Mouse (Mus musculus): ENCODE results near the gene Ap1s2. TPM values are rescaled to one million over a fixed set of nuclear protein-coding genes. Genes with fewer than 3 reads are reported as not detected.
A peak's percentile ranks its signal among the peaks of the same experiment; 100 is the strongest.

Ap1s2 gene
- 10 to 100 TPM; 35.5 to 38.8 TPM for total RNA-seq (2021)
- long read RNA-seq, experiment 1, partial matches to known transcripts = 2 of 46 reads
- long read RNA-seq, experiment 1, other reads (novel, unspliced or antisense) = 40 of 46 reads
- long read RNA-seq, experiment 2, transcript Ap1s2-201 (5 exons, 1,785 nt) = major isoform, 6 of 47 reads
- long read RNA-seq, experiment 2, partial matches to known transcripts = 1 of 47 reads
- long read RNA-seq, experiment 2, other reads (novel, unspliced or antisense) = 38 of 47 reads

DNA sequence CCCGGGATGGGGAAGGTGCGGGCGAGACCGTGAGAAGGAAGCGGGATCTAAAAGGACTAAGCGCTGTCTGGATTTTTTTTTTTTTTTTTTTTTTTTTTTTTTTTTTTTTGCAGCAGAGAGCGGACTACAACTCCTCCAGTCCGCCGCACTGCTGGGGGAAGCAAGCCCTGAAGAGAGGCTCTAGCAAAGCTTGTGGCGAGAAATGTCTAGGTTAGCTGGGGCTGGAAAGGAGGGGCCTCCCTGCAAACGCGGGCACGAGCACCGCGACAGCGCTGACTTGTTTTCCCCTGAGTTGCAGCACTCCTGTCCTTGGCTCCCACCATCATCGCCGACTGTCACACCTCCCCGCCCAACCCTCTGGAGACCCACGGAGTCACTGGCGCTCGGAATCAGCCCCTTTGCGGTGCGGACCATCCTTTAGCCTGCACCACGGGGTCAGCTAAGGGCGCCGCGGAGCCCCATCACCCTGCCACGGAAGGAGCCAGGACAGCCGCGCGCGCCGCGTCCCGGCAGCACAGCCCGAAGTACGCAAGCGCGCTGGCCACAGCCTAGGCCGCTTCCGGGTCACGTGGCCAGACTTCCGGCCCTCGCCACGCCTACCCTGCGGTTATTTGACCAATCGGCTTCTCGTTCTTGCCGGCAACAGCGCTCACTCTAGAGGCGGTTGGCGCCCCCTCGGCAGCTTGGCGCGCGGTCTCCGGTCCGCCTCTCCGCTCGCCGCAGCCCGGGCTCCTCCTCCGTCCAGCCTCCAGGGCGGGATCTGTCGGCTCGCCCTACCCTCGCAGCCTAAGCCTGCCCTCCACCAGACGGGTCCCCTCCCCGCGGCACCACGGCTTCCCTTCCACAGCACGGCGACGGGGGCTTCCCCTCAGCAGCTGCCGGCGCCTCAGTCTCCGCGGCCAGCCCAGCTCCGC, at the start of gene Ap1s2:
TSS of gene Ap1s2 (plus strand) at position 681 of the 914 bp plus-strand sequence.
- DNase-seq (ENCODE audit: low spot score in 2 of 2) = peak; percentile 82 to 92

DNA sequence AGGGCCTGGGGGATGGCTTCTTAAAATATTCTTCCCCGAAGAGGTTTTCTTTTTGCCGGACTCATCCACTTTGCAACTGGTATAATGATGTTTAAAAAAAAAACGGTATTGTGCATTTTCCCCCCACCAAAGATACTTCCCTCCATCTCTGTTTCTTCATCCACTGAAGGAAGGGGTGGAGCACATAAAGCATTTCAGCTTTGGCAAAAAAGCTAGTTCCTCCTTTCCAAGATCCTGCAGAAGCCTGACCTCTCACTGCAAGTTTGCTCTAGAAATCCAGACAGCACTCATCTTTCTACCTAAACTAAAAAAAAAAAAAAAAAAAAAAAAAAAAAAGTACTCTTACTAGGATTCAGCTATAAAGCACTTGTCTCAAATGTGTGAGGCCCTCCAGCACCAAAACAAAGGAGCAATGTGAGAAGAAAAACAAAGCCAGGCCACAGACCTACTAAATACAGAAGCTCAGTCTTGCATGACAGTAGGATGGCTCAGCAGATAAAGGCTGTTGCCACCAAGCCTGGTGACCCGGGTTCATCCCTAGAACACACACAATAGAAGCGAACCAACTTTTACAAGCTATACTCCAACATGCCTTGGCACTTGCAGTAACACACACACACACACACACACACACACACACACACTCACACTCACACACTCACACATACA, 41.0 kb upstream of the Ap1s2 start:
- no peak for DNase-seq (ENCODE audit: low spot score in 2 of 2)

DNA sequence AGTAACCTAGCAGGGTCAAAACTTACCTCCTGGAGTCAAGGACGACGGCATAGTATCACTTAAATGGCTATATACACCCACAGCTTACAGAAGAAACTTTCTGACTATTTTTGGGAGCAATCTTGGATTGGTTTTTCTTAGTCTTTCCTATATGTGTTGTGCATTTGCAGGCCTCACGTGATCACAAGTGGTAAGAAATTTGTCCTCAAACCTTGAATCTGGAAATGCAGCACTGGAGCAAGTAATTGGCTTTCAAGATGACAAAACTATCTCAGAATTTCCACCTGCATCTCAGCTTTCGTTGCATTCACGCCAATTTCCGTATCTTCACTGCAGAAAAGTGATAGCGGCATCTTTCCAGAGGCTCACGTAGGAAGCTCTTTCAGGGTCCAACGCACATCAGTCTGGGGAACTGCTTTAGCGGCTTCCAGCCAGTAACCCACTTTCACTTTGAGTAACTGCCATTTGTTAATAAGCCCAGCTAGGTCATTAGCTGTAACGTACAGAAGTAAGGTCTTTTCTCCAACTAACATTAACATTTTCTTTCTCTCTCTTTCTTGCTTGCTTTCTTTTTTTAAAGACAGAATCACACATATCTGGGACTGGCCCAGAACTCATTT, 40.0 kb upstream of the Ap1s2 start:
- no peak for DNase-seq (ENCODE audit: low spot score in 2 of 2)

DNA sequence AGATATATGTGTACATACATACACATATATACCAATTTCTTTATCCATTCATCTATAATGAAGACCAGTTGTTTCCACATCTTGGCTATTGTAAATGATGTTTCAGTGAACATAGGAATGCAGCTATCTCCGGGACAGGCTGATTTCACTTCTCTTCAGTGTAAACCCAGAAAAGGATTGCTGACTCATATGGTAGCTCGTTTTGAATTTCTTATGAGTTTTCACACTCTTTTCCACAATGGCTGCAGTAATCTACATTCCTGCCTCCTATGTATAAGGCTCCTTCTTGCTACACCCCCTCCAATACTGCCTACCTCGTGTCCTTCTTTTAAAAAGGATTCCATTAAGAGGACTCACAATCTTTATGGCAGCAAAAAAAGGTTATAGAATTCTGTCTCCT, 32.9 kb upstream of the Ap1s2 start:
- no peak for DNase-seq (ENCODE audit: low spot score in 2 of 2)

DNA sequence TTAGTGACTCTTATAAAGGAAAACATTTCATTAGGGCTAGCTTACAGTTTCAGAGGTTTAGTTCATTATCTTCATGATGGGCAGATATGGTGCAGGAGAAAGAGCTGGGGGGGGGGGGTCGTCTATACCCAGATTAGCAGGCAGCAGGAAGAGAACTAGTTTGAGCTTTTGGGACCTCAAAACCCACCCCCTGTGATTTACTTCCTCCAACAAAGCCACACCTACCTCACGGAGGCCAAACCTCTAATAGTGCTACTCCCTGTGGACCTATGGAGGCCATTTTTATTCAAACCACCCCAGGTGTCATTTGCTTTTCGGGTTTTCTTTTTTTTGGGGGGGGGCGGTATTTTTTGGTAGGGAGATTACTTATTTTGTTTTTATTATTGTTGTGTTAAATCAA, 32.2 kb upstream of the Ap1s2 start:
- no peak for DNase-seq (ENCODE audit: low spot score in 2 of 2)

DNA sequence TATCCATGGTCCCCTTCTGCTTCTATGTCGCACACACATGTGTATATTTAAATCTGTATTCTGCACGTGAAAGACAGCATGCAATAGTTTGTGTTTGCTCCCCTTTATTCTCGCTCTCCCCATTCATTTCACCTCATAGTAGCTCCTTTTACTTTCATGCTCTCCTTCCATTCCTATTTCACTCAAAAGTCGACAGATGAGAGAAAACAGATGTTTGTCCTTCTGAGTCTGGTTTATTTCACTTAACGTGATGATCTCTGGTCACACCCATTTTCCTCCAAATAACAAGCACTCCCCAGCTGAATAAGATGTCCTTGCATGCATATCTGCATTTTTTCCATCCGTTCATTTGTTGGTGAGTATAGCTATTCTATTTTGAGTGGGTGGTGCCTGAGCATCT, 29.8 kb upstream of the Ap1s2 start:
- DNase-seq (ENCODE audit: low spot score in 2 of 2) = no peak

DNA sequence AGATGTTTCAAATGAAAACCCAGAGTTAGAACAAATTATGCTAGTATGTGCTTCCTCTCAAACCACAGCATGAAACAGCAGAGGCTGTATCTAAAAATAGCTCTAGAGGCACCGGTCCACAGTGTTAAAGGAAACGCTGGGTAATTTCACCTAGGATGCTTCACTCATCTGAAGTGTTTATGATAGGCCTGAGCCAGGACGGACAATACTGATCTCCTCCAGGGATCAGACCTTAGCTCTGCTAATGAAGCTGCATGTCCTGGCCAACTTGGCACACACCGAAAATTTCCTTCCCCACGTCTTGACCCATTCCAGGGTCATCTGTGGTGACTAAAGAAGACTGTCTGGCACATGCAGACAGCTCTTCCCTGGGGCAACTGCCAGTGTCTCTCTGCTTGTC, 29.4 kb upstream of the Ap1s2 start:
- no peak for DNase-seq (ENCODE audit: low spot score in 2 of 2)

DNA sequence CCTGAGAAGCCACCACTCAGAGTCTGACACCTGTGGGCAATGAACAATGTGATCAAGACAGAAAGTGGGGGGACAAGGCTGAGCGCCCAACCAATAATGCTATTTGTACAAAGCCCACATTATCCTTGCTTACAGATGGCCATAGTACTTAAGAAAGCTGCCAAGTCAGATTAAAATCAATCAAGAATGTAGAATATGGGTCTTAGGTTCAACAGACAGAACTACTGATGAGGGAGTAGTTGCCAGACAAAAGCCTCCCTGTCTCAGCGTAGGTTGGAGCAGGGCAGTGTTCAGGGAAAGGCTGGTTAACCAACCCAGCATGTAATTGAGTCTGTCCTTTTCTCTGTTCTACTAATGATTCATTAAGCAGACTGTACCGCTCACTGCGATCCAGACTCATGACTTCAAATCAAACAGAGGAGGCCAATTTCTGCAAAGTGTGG, 23.3 kb upstream of the Ap1s2 start:
- no peak for DNase-seq (ENCODE audit: low spot score in 2 of 2)

DNA sequence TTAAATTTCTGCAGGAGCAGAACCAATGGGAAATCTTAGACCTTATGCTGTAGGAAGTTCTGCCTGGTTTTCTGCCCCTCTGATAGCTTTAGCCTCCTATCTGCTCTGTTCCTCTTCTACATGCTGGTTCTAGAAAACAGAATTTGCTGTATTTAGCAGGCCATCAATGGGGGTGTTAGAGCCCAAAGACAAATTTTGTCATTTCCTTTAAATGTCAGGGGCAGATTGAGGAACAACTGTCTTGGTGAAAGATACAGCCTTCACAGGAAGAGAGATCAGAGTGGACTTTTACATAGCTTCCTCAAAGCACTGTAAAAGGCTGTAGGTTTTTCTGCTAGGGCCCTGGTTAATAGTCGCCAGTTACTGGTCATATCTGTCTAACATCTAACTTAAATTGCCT, 11.5 kb upstream of the Ap1s2 start:
- DNase-seq (ENCODE audit: low spot score in 2 of 2) = no peak

DNA sequence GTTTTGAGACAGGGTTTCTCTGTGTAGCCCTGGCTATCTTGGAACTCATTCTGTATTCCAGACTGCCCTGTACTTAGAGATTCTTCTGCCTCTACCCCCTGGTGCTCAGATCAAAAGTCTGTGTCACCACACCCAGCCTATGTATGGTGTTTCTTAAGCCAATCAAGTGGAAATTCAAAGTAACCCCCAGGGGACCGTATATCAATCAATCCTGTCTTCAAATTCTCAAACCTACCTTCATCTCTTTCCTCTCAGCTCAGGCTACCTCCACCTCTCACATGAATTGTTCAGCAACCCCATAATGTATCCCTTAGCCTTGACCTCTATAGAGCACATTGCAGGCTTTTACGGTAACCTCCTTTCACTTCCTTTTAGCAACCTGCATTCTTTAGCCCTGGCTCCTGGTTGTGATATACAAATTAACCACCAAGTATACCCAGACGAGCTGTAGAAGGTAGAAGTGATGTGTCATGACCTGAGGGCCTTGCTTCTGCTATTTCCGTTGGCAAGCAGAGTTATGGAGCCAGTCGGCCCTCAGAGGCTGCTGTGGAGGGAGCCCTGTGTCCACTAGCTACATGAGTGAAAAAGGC, 9.3 kb upstream of the Ap1s2 start:
- DNase-seq (ENCODE audit: low spot score in 2 of 2) = no peak

DNA sequence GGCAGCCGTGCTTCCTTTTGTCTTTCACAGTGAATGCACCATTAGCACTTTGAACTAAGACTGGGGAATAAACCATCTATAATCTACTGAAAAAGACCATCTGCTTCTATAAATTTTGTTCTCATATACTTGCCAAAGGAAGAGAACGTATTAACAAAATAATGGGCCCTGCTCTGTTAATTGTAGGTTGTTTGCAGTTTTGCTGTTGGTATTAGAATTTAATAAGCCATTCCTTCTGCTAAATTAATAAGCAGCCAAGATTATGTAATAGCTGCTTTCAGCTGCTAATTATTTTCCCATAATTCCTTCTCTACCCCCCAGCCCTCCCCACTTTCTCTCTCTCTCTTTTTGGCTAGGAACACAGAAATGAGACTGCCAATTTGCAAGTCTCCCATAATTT, 2.0 kb upstream of the Ap1s2 start:
- no peak for DNase-seq (ENCODE audit: low spot score in 2 of 2)

DNA sequence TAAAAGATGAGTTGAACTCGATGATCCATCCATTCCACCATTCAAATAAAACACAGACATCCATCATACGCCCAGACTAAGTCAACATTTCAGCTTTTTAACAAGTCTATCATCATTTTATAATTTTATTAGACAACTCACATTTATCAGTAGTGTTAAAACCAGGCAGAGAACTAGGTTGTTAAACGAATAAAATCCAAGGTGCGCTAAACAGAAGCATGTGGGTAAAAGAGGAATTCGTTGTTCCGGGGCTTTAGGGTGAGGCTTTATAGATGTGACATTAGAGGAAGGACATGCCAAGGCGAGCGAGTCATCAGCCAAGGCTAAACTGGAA, 847 bp upstream of the Ap1s2 start:
- no peak for DNase-seq (ENCODE audit: low spot score in 2 of 2)

DNA sequence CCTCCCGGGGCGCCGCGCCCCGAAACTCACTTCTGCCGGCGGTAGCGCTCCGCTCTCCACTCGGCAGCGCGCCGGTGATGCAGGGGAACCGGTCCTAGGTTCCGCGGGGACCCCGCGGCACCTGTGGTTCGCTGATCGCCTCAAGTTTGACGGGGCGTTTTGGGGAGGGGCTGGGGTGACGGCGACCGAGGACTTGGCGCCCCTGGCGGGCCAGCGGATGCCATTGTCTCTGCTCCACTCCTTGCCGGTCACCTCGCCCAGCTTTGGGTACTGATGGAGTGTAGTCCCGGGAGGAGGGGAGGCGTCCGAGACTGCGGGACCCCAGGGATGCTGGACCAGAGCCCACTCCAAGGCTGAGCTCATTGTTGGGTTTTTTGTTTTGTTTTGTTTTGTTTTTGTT, 564 bp downstream of the Ap1s2 start:
- DNase-seq (ENCODE audit: low spot score in 2 of 2) = peak in 1 of 2 experiments; percentile 1

DNA sequence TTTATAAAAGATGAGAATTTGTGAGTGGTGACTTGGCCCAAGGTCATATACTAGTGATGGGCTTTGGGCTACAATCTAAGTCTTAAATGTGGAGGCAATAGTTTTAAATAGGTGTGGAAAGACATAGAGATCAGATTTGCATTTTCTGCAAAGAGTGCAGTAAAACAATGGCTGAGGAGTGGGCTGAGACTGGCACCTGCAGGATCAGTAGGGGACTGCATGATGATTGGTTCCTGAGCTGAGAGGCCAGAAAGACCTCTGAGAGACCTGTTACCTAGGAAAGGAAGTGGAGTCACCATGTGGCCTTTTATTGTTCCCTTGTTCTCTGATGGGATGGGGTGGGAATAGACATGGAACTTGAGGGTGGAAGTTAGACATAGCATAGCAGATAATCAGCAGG, 4.0 kb downstream of the Ap1s2 start:
- DNase-seq (ENCODE audit: low spot score in 2 of 2) = no peak

DNA sequence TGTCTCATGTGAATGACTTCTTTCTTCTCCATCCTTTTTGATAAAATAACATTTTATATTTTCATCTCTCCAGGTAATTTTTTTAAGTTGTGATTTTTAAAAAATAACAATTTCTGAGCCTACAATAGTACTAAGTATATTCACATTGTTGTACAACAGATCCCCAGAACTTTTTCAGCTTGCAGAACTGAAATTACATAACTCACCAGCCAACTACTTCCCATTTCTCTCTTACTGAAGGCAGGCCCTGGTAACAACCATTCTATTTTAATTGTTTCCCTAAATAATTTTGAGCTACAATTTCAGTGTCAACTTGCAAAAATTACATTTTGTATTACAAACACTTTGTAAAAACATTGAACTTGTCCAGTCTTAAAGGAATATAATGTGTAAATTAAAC, 20.7 kb downstream of the Ap1s2 start:
- no peak for DNase-seq (ENCODE audit: low spot score in 2 of 2)

DNA sequence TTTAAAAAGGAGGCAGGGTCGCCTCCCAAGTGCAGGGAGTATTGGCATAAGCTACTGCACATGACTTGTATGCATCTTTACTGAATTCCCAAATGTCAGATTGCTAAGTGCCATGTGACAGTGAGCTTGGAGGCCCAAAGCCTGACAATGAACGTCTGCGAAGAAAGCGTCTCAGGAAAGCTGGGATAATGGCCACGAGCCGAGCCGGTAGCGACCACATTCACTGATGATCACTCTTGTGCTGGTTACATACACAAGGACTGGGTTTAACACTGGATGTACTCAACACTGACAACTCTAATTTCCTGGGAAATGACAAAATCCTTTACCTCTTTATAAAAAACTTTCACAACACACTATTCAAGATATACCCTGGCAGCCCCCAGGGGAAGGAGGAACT, 25.9 kb downstream of the Ap1s2 start:
- no peak for DNase-seq (ENCODE audit: low spot score in 2 of 2)

DNA sequence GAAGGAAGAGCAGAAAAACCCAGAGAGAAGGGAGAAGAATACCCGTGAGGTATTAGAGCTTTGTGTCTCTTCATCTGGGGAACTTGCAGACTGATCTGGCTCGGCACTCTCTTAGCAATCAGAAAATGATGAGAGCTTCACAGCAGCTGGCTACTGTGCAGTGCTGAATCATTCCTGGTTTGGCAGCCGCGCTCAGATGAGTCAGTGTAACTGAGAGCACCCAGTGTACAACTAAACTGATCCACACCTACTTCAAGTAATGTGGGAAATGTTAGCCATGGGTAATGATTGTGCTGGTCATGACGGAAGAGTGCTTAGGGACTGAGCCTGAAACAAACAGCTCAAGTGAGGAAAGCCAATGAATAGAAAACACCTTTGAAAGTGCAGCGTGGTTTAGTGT, 29.8 kb downstream of the Ap1s2 start:
- peak; percentile 47 for DNase-seq (ENCODE audit: low spot score in 2 of 2)

DNA sequence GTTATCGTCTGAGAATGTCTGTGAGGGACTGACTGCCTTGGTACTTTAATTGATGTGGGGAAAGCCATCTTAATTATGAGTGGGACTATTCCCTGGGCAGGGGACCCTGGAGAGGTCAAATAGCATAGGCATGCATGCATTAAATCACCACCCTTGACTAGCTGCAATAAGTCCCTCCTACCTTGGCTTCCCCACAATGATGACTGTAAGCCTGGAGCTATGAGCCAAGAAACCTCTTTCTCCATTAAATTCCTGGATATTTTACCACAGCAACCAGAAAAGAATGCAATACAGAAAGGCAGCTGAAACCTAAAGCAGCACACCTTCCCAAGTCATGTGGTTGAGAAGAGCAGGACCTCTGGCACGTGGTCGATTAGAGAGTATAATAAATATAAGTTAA, 35.6 kb downstream of the Ap1s2 start:
- no peak for DNase-seq (ENCODE audit: low spot score in 2 of 2)

DNA sequence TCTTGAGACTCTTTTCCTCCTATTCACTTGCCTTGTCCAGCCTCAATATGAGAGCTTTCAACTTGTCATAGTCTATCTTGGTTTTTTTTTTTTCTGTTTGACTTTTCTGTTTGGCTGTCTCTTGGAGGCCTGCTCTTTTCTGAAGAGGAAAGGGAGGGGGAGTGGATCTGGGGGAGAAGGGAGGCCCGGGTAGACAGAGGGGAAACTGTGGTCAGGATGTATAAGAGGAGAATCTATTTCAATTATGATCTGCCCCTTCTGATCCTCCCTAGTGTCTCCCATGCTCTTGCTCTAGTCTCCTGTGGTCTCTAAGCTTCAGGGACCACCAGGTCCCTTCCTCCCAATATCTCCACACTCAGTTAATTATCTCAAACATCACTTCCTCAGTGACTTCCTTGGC, 42.8 kb downstream of the Ap1s2 start:
- no peak for DNase-seq (ENCODE audit: low spot score in 2 of 2)

DNA sequence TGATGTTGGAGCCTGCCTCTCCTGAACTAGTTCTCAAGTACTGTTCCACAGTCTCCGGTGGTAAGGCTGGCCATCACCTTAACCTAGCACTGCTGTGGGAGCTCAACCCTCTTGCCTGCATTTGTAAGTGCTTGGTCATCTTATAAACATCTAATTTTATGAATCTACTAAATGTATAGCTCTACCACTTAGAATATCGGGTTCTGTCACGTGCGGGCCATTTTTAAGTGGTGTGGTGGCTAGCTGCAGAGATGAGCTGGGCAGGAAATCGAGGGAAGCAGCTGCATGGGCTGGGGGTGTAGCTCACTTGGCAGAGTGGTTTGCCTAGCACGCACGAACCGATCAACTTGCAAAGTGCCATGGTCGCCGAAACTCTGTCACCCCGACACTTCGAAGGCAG, 48.6 kb downstream of the Ap1s2 start:
- DNase-seq (ENCODE audit: low spot score in 2 of 2) = no peak

DNA sequence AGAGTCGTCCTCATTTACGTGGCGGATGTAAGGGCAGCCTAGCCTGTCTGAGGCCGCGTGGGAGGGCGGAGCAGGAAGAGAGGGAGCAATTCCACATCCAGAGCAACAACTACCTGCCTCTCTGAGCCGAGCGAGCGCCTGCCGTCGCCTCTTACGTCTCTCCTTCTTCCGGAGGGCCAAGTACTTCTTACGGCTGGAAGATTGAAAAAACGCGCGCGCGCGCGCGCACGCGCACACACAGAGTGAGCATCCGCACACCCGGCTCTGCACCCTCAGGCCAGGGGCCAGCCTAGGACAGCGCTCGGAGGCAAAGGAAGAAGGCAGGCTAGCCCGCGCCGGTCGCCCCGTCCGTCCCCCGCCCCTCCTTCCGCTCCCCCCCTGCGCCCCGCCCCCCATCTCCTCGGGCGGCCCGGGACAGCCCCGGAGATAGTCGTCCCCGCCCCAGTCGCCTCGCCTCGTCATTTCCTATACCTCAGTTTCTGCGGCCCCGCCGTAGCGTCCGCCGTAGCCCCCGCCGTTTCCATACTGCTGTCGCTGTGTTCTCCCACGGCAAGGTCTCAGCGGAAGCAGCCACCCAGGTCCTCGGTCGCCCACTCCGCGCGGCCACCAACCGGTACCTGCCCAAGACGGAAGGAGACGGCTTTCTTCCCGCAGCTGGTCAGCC, 49.1 kb downstream of the Ap1s2 start:
- peak in 1 of 2 experiments; percentile 44 for DNase-seq (ENCODE audit: low spot score in 2 of 2)

Measured in left cerebral cortex, adult 18-20 months (tissue).